Mouse (Mus musculus): ENCODE measurements around the gene Olfr157. TPM values are rescaled to one million over a fixed set of nuclear protein-coding genes. Genes with fewer than 3 reads are reported as not detected.
"Not testable (repeated sequence)": the region's sequence is repeated elsewhere in the genome, so short reads cannot be mapped to it uniquely, and the experiment has no call there.

Gene Olfr157
- total and polyA plus RNA-seq, 3 experiments = 0.11 TPM; not detected in 2

DNA sequence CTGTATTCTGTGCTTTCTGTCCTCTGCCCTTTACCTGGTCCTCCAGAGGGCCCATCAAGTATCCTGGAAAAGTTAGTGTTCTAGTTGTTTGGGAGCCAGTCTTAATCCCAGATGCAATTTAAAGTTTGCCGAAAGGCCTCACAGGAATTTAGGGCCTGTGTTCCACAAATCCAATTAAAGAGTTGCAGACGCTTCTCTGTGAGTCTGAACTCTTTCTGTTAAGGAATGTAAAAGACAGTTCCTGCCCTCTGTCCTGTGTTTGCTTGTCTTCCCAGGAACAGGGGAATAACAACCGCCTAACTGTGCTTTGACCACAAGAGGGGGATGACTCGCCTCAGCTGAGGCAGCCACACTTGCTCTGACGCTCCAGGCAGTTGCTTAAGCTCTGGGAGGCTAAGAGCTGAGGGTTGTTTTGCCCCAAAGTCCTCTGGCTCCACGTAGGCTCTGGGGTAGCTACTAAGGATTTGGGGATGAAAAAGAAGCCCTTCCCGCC is 16.1 kb downstream of the Olfr157 start, which contains the start of gene Olfr156:
Gene Olfr156, minus strand, starts transcription at position 51 of the 493 bp plus-strand sequence.
- no peaks in the 10 kb centered on the region for H3K4me1 ChIP-seq (ENCODE audit: insufficient read depth, low read depth, low read length)
- no peaks in the 10 kb centered on the region for H3K36me3 ChIP-seq (replicated peaks)
- no peak for DNase-seq (ENCODE audit: low spot score)
- no peaks in the 10 kb centered on the region for H3K27me3 ChIP-seq (ENCODE audit: insufficient read depth, low read length)
- TF ChIP-seq POLR2AphosphoS5 (IDR thresholded peaks at IDR 0.05; ENCODE audit: insufficient replicate concordance, low read depth, low read length) (no peak), TAL1 (conservative IDR thresholded peaks at IDR 0.05; ENCODE audit: low read depth, low read length) (no peak), GATA2 (IDR thresholded peaks at IDR 0.05; ENCODE audit: borderline replicate concordance, low read depth, low read length) (no peak), CTCF (IDR thresholded peaks at IDR 0.05; ENCODE audit: low read depth, low read length) (no peak)
- no peaks in the 10 kb centered on the region for H3K9me3 ChIP-seq (replicated peaks)
- no peak within 1 kb of the TSS for H3K4me3 ChIP-seq (ENCODE audit: low read depth, low read length)
- ATAC-seq (ENCODE audit: extremely low read depth, insufficient number of reproducible peaks, low FRiP score, poor library complexity, severe bottlenecking) = no peak

DNA sequence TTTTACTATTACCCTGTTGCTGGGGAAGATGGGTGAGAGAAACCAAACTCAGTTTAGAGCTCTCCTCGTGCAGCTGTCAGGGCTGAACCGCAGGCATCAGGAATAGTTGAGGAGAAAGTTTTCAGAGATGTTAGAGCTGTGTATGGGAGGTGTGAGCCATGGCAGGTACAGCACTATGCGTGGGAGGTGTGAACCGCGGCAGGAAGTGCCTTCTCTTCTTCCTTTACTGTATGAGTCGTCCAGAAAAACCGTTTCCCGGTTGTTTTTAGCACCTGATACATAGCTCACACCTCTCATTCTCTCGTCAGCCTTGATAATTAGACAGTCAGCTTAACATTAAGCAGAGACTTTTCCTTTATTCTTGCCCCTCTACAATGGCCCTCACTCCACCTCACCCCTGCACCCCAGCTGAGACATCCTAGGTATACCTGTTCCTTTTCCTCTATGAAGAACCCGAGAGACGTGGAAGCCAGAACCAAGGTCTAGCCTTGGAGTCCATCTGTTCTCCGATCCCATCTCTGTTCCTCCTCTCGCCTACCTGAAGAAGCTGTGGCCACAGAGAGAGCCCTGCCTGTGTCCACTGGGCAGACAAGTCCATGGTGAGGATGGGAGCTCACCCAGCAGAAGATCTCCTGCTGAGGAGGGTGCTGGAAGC is 17.0 kb downstream of the Olfr157 start:
- Histone ChIP-seq H3K4me1 (ENCODE audit: insufficient read depth, low read depth, low read length) (no peaks in the 10 kb centered on the region), H3K27me3 (ENCODE audit: insufficient read depth, low read length) (no peaks in the 10 kb centered on the region), H3K4me3 (ENCODE audit: low read depth, low read length) (no peak overlapping the region), H3K36me3 (replicated peaks) (no peaks in the 10 kb centered on the region), H3K9me3 (replicated peaks) (no peaks in the 10 kb centered on the region)
- no peak for ATAC-seq (ENCODE audit: extremely low read depth, insufficient number of reproducible peaks, low FRiP score, poor library complexity, severe bottlenecking)
- no peak for DNase-seq (ENCODE audit: low spot score)
- no peak for TF ChIP-seq POLR2AphosphoS5 (IDR thresholded peaks at IDR 0.05; ENCODE audit: insufficient replicate concordance, low read depth, low read length)
- TF ChIP-seq GATA2 (IDR thresholded peaks at IDR 0.05; ENCODE audit: borderline replicate concordance, low read depth, low read length) = no peak
- TF ChIP-seq TAL1 (conservative IDR thresholded peaks at IDR 0.05; ENCODE audit: low read depth, low read length) = no peak
- no peak for TF ChIP-seq CTCF (IDR thresholded peaks at IDR 0.05; ENCODE audit: low read depth, low read length)
- TF ChIP-seq GATA1 (IDR thresholded peaks at IDR 0.05; ENCODE audit: borderline replicate concordance, low read length) = no peak

- no peak for ATAC-seq (ENCODE audit: extremely low read depth, insufficient number of reproducible peaks, low FRiP score, poor library complexity, severe bottlenecking)
- H3K4me3 ChIP-seq (ENCODE audit: low read depth, low read length) = no peak overlapping the region
- no peaks in the 10 kb centered on the region for H3K36me3 ChIP-seq (replicated peaks)
- no peaks in the 10 kb centered on the region for H3K4me1 ChIP-seq (ENCODE audit: insufficient read depth, low read depth, low read length)
- no peaks in the 10 kb centered on the region for H3K9me3 ChIP-seq (replicated peaks)
- TF ChIP-seq GATA1 (IDR thresholded peaks at IDR 0.05; ENCODE audit: borderline replicate concordance, low read length) (no peak), GATA2 (IDR thresholded peaks at IDR 0.05; ENCODE audit: borderline replicate concordance, low read depth, low read length) (no peak), TAL1 (conservative IDR thresholded peaks at IDR 0.05; ENCODE audit: low read depth, low read length) (no peak), POLR2AphosphoS5 (IDR thresholded peaks at IDR 0.05; ENCODE audit: insufficient replicate concordance, low read depth, low read length) (no peak), CTCF (IDR thresholded peaks at IDR 0.05; ENCODE audit: low read depth, low read length) (no peak)
- H3K27me3 ChIP-seq (ENCODE audit: insufficient read depth, low read length) = no peaks in the 10 kb centered on the region
- DNase-seq (ENCODE audit: low spot score) = no peak
Observed at GRCm38 (mm10) chr4:43798936-43799335, 41.1 kb downstream of the Olfr157 start.

GRCm38 (mm10) chr4:43795844-43796243 is 44.2 kb downstream of the Olfr157 start:
- not testable (repeated sequence) for H3K9me3 ChIP-seq (replicated peaks); H3K27me3 ChIP-seq (ENCODE audit: insufficient read depth, low read length); ATAC-seq (ENCODE audit: extremely low read depth, insufficient number of reproducible peaks, low FRiP score, poor library complexity, severe bottlenecking); H3K4me3 ChIP-seq (ENCODE audit: low read depth, low read length); DNase-seq (ENCODE audit: low spot score); H3K36me3 ChIP-seq (replicated peaks); H3K4me1 ChIP-seq (ENCODE audit: insufficient read depth, low read depth, low read length)

- ATAC-seq (ENCODE audit: extremely low read depth, insufficient number of reproducible peaks, low FRiP score, poor library complexity, severe bottlenecking) = no peak
- no peaks in the 10 kb centered on the region for H3K36me3 ChIP-seq (replicated peaks)
- H3K27me3 ChIP-seq (ENCODE audit: insufficient read depth, low read length) = no peaks in the 10 kb centered on the region
- DNase-seq (ENCODE audit: low spot score) = no peak
- no peak for TF ChIP-seq GATA1 (IDR thresholded peaks at IDR 0.05; ENCODE audit: borderline replicate concordance, low read length)
- TF ChIP-seq POLR2AphosphoS5 (IDR thresholded peaks at IDR 0.05; ENCODE audit: insufficient replicate concordance, low read depth, low read length) = no peak
- no peak for TF ChIP-seq CTCF (IDR thresholded peaks at IDR 0.05; ENCODE audit: low read depth, low read length)
- no peak for TF ChIP-seq GATA2 (IDR thresholded peaks at IDR 0.05; ENCODE audit: borderline replicate concordance, low read depth, low read length)
- no peak for TF ChIP-seq TAL1 (conservative IDR thresholded peaks at IDR 0.05; ENCODE audit: low read depth, low read length)
- no peaks in the 10 kb centered on the region for H3K4me1 ChIP-seq (ENCODE audit: insufficient read depth, low read depth, low read length)
- H3K9me3 ChIP-seq (replicated peaks) = no peaks in the 10 kb centered on the region
- H3K4me3 ChIP-seq (ENCODE audit: low read depth, low read length) = no peak overlapping the region
Observed at GRCm38 (mm10) chr4:43795296-43795695, 44.7 kb downstream of the Olfr157 start.

Other genes with a start within 250 kb of the Olfr157 start
- gene Npr2, start 208.3 kb downstream of the Olfr157 start, total RNA-seq (2014; fragmentation: Nextera tagmentation) = 6.3 TPM in 1 of 2 replicates, not detected in the other
- 0.23 and 0.44 TPM in 2 replicates for gene Npr2, start 208.3 kb downstream of the Olfr157 start, total RNA-seq (2017)
- gene Npr2, start 208.3 kb downstream of the Olfr157 start, polyA plus RNA-seq (2012) = 0.04 TPM in 2 replicates
- gene Spag8, start 186.6 kb downstream of the Olfr157 start, total RNA-seq (2014; fragmentation: Nextera tagmentation) = 0.73 TPM in 1 of 2 replicates, not detected in the other
- gene Spag8, start 186.6 kb downstream of the Olfr157 start, total RNA-seq (2017) = 0.33 and 0.41 TPM in 2 replicates
- gene Spag8, start 186.6 kb downstream of the Olfr157 start, polyA plus RNA-seq (2012) = not detected in 2 replicates
- 16.2 and 18.7 TPM in 2 replicates for gene Hint2, start 183.7 kb downstream of the Olfr157 start, total RNA-seq (2014; fragmentation: Nextera tagmentation)
- 58.3 and 63.1 TPM in 2 replicates for gene Hint2, start 183.7 kb downstream of the Olfr157 start, total RNA-seq (2017)
- gene Hint2, start 183.7 kb downstream of the Olfr157 start, polyA plus RNA-seq (2012) = 42.4 and 50.2 TPM in 2 replicates
- 2.9 and 6.0 TPM in 2 replicates for gene Tmem8b, start 171.2 kb downstream of the Olfr157 start, total RNA-seq (2014; fragmentation: Nextera tagmentation)
- 0.76 and 1.1 TPM in 2 replicates for gene Tmem8b, start 171.2 kb downstream of the Olfr157 start, total RNA-seq (2017)
- 2.9 and 3.6 TPM in 2 replicates for gene Tmem8b, start 171.2 kb downstream of the Olfr157 start, polyA plus RNA-seq (2012)
- 0.34 TPM in 1 of 2 replicates, not detected in the other for gene Fam221b, start 171.1 kb downstream of the Olfr157 start, total RNA-seq (2014; fragmentation: Nextera tagmentation)
- 0.49 and 0.58 TPM in 2 replicates for gene Fam221b, start 171.1 kb downstream of the Olfr157 start, total RNA-seq (2017)
- 0.05 and 0.10 TPM in 2 replicates for gene Fam221b, start 171.1 kb downstream of the Olfr157 start, polyA plus RNA-seq (2012)
- gene Olfr70, start 139.4 kb downstream of the Olfr157 start, total RNA-seq (2014; fragmentation: Nextera tagmentation) = not detected in 2 replicates
- gene Olfr70, start 139.4 kb downstream of the Olfr157 start, total RNA-seq (2017) = 0.06 TPM in 1 of 2 replicates, not detected in the other
- not detected in 2 replicates for gene Olfr70, start 139.4 kb downstream of the Olfr157 start, polyA plus RNA-seq (2012)
- not detected in 2 replicates for gene Olfr71, start 129.9 kb downstream of the Olfr157 start, total RNA-seq (2014; fragmentation: Nextera tagmentation)
- 0.06 and 0.11 TPM in 2 replicates for gene Olfr71, start 129.9 kb downstream of the Olfr157 start, total RNA-seq (2017)
- gene Olfr71, start 129.9 kb downstream of the Olfr157 start, polyA plus RNA-seq (2012) = not detected in 2 replicates
- gene Hrct1, start 113.0 kb downstream of the Olfr157 start, total RNA-seq (2014; fragmentation: Nextera tagmentation) = not detected in 2 replicates
- gene Hrct1, start 113.0 kb downstream of the Olfr157 start, total RNA-seq (2017) = 0.16 TPM in 1 of 2 replicates, not detected in the other
- gene Hrct1, start 113.0 kb downstream of the Olfr157 start, polyA plus RNA-seq (2012) = not detected in 2 replicates
- not detected in 2 replicates for gene Spaar, start 110.2 kb downstream of the Olfr157 start, total RNA-seq (2014; fragmentation: Nextera tagmentation)
- gene Spaar, start 110.2 kb downstream of the Olfr157 start, total RNA-seq (2017) = 0.11 TPM in 1 of 2 replicates, not detected in the other
- not detected in 2 replicates for gene Spaar, start 110.2 kb downstream of the Olfr157 start, polyA plus RNA-seq (2012)
- gene Olfr159, start 69.2 kb downstream of the Olfr157 start, total RNA-seq (2014; fragmentation: Nextera tagmentation) = not detected in 2 replicates
- gene Olfr159, start 69.2 kb downstream of the Olfr157 start, total RNA-seq (2017) = not detected in 2 replicates
- gene Olfr159, start 69.2 kb downstream of the Olfr157 start, polyA plus RNA-seq (2012) = not detected in 2 replicates
- not detected in 2 replicates for gene Olfr156, start 16.3 kb downstream of the Olfr157 start, total RNA-seq (2014; fragmentation: Nextera tagmentation)
- 0.05 and 0.23 TPM in 2 replicates for gene Olfr156, start 16.3 kb downstream of the Olfr157 start, total RNA-seq (2017)
- gene Olfr156, start 16.3 kb downstream of the Olfr157 start, polyA plus RNA-seq (2012) = not detected in 2 replicates
- not detected in 2 replicates for gene Olfr155, start 11.4 kb upstream of the Olfr157 start, total RNA-seq (2014; fragmentation: Nextera tagmentation)
- gene Olfr155, start 11.4 kb upstream of the Olfr157 start, total RNA-seq (2017) = 0.16 TPM in 1 of 2 replicates, not detected in the other
- gene Olfr155, start 11.4 kb upstream of the Olfr157 start, polyA plus RNA-seq (2012) = not detected in 2 replicates
- not detected in 2 replicates for gene Reck, start 35.3 kb upstream of the Olfr157 start, total RNA-seq (2014; fragmentation: Nextera tagmentation)
- 0.06 and 0.71 TPM in 2 replicates for gene Reck, start 35.3 kb upstream of the Olfr157 start, total RNA-seq (2017)
- 0.02 TPM in 1 of 2 replicates, not detected in the other for gene Reck, start 35.3 kb upstream of the Olfr157 start, polyA plus RNA-seq (2012)
- 48.9 and 58.3 TPM in 2 replicates for gene Glipr2, start 117.2 kb upstream of the Olfr157 start, total RNA-seq (2014; fragmentation: Nextera tagmentation)
- 73.9 and 77.9 TPM in 2 replicates for gene Glipr2, start 117.2 kb upstream of the Olfr157 start, total RNA-seq (2017)
- 47.0 and 50.6 TPM in 2 replicates for gene Glipr2, start 117.2 kb upstream of the Olfr157 start, polyA plus RNA-seq (2012)
- gene Ccin, start 143.3 kb upstream of the Olfr157 start, total RNA-seq (2014; fragmentation: Nextera tagmentation) = not detected in 2 replicates
- not detected in 2 replicates for gene Ccin, start 143.3 kb upstream of the Olfr157 start, total RNA-seq (2017)
- gene Ccin, start 143.3 kb upstream of the Olfr157 start, polyA plus RNA-seq (2012) = not detected in 2 replicates
- 108 and 132 TPM in 2 replicates for gene Clta, start 164.3 kb upstream of the Olfr157 start, total RNA-seq (2014; fragmentation: Nextera tagmentation)
- 483 and 581 TPM in 2 replicates for gene Clta, start 164.3 kb upstream of the Olfr157 start, total RNA-seq (2017)
- 437 and 460 TPM in 2 replicates for gene Clta, start 164.3 kb upstream of the Olfr157 start, polyA plus RNA-seq (2012)
- gene Gne, start 244.0 kb upstream of the Olfr157 start, total RNA-seq (2014; fragmentation: Nextera tagmentation) = 41.5 and 42.6 TPM in 2 replicates
- 17.9 and 18.1 TPM in 2 replicates for gene Gne, start 244.0 kb upstream of the Olfr157 start, total RNA-seq (2017)
- gene Gne, start 244.0 kb upstream of the Olfr157 start, polyA plus RNA-seq (2012) = 35.3 and 40.9 TPM in 2 replicates

Data from G1E (cell line).